Mouse (Mus musculus): ENCODE results near the gene Psmd11.
"Not testable (repeated sequence)": the region's sequence is repeated elsewhere in the genome, so short reads cannot be mapped to it uniquely, and the experiment has no call there.

Gene Psmd11

DNA sequence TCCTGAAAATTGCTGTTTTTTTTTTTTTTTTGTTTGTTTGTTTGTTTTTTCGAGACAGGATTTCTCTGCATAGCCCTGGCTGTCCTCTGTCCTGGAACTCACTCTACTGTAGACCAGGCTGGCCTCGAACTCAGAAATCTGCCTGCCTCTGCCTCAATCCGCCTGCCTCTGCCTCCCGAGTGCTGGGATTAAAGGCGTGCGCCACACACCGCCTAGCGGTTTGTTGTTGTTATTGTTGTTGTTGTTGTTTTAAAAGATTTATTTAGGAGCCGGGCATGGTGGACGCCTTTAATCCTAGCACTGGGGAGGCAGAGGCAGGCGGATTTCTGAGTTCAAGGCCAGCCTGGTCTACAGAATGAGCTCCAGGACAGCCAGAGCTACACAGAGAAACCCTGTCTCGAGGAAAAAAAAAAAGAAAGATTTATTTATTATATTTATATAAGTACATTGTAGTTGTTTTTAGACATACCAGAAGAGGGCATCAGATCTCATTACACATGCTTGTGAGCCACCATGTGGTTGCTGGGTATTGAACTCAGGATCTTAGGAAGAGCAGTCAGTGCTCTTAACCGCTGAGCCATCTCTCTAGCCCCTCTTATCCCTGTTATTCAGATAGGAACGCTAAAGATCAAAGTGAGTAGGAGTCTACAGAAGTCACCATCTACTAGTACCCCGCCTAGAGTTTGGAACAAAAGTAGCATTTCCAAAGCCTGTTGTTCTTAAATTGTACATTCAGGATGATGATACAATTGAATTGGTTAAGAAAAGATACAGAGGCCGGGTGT, 2.2 kb upstream of the Psmd11 start:
- not testable (repeated sequence) for DNase-seq (ENCODE audit: extremely low read depth, insufficient read length, low spot score)

GRCm38 (mm10) chr11:80429009-80429475, 627 bp downstream of the Psmd11 start:
- peak; percentile 70 for DNase-seq (ENCODE audit: extremely low read depth, insufficient read length, low spot score)

DNA sequence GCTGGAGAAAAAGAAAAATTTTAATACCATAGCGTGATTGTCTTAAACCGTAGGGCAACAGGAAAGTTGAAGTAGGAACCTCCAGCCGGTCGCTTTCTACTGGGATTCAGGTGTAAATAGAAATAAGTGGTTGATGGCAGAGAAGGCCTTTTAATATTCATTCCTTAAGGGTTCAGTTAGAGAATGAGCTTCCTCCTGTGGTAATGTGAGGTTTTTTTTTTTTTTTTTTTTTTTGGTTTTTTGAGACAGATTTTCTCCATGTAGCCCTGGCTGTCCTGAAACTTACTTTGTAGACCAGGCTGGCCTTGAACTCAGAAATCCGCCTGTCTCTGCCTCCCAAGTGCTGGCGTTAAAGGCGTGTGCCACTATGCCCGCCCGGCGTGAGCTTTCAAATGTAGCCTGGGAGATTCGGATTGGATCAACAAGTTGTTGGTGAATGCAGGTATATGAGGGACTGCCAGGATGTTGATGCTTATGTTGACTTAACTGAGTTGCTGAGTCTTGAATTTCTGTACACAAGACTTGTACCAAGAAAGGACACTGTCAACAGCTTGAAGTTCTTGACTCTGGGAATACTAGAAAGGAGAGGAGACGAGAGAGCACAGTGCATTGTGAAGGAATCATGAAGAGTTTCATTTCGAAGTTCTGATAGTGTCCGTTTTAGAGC, 1.2 kb downstream of the Psmd11 start:
- DNase-seq (ENCODE audit: extremely low read depth, insufficient read length, low spot score): peak; percentile 24

- no peak for DNase-seq (ENCODE audit: extremely low read depth, insufficient read length, low spot score)
These were observed 2.0 kb downstream of the Psmd11 start for GRCm38 (mm10) chr11:80430366-80430910.

- no peak for DNase-seq (ENCODE audit: extremely low read depth, insufficient read length, low spot score)
These were observed 18.5 kb downstream of the Psmd11 start for GRCm38 (mm10) chr11:80446916-80447315.

DNA sequence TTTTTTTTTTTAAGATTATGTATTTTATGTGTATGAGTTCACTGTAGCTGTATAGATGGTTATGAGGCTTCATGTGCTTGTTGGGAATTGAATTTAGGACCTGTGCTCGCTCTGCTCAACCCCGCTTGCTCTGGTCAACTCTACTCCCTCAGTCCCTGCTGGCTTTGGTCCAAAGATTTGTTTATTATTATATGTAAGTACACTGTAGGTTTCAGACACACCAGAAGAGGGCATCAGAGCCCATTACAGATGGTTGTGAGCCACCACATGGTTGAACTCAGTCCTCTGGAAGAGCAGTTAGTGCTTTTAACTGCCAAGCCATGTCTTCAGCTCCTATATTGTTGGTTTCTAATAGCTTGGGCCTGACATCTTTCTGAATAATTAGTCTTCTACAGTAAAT, 21.4 kb downstream of the Psmd11 start:
- DNase-seq (ENCODE audit: extremely low read depth, insufficient read length, low spot score): no peak

DNA sequence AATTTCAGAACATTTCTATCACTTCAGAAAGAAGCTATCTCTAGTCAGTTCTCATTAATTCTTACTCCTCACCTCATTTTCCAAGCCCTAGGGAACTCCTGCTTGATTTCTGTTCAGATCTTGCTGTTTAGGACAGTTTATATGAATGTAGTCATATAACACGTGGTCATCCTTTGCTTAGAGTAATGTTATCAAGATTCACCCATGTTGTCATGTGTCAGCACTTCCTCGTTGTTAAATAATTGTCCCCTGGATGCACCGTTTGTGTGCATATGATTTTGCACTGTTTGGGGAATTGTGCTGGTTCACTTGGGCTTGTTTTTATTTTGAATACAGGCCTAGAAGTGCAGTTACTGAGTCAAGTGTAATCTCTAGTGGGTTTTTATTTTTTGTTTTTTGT, 23.8 kb downstream of the Psmd11 start:
- DNase-seq (ENCODE audit: extremely low read depth, insufficient read length, low spot score): no peak

DNA sequence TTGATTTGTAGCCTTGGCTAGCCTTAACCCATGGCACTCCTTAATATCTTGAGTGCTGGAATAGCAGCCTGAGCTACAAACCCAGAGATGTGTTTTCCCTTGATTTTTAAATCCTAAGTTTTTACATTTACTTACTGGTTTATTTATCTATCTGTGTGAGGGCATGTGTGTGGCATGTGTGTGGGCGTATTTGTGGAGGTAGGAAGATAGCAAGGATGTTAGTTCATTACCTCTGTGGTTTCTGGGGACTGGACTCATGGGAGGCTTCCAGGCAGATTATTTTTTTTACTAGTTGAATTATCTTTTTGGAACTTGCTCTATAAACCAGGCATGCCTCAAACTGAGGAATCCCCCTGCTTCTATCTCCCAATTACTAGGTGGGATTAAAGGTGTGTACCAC, 24.8 kb downstream of the Psmd11 start:
- no peak for DNase-seq (ENCODE audit: extremely low read depth, insufficient read length, low spot score)

DNA sequence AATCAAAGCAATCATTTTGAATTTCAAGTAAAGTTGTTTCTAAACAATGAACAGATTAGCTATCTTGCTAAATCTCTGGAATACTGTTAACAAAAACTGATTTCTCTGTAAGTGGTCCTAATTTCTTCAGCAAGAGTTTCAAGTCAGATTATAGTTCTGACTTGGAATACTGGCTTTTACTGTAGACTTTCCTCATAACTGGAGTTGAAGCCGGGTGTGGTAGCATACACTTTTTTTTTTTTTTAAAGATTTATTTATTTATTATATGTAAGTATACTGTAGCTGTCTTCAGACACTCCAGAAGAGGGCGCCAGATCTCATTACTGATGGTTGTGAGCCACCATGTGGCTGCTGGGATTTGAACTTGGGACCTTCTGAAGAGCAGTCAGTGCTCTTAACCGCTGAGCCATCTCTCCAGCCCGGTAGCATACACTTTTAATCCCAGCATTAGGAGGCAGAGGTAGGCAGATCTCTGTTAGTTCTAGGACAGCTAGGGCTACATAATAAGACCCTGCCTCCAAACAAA, 35.3 kb downstream of the Psmd11 start:
- not testable (repeated sequence) for DNase-seq (ENCODE audit: extremely low read depth, insufficient read length, low spot score)

DNA sequence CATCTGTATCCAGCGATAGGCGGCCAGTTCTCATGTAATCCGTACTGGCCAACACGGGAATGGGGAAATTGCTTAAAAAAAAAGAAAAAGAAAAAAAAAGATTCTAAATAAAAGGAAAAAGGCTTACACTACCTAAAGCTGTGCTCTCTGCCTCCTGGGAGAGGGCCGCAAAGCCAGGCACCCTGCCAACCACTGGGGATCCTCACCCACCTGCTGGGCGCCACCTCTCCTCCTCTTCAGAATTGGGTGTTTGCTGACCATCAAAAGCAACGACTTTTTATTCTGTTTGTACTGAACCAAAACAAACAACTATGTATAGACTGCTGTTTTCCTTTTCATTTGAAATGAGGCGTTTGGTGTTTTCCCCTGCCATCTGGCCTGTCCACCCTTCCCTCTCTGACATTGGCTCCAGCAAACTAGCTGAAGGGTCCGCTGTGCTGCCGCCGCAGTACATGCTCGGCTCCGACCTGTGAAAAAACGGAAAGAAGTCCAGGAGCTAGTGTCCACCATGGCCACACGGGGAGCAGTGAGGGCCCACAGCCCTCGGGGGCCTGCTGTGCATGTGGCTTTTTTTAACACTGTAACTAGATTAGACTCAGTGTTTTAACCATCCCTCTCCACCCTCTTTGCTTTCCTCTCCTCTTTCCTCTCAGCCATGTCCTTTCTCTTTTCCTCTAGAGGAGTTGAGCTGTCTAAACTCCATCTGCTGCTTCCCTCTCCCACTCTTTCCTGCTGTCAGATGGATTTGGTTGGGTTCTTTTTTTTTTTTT, 43.6 kb downstream of the Psmd11 start:
- DNase-seq (ENCODE audit: extremely low read depth, insufficient read length, low spot score): no peak

DNA sequence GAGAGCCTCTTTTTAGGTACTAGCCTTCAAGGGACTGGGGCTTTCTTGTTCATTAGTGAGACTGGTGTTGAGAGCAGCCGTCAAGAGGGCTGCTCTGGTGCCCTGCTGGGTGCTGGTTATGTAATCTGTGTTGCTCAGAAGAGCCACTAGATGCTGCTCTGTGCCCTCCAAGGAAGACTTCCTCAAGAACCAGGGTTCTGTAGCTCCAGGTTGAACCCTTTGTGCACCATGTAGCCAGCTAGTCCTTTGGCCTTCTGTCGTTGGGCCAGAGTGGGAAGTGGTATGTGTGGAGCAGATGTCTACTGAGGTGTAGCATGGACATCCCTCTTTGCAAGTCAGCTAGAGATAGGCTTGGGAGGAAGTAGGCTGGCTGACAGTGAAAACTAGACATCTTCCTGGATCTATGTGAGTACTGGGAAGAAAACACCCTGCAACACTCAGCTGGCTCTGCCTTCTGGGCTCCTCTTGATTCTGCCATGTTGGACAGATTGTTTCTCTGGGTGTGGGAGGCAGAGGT, 45.8 kb downstream of the Psmd11 start:
- no peak for DNase-seq (ENCODE audit: extremely low read depth, insufficient read length, low spot score)

DNA sequence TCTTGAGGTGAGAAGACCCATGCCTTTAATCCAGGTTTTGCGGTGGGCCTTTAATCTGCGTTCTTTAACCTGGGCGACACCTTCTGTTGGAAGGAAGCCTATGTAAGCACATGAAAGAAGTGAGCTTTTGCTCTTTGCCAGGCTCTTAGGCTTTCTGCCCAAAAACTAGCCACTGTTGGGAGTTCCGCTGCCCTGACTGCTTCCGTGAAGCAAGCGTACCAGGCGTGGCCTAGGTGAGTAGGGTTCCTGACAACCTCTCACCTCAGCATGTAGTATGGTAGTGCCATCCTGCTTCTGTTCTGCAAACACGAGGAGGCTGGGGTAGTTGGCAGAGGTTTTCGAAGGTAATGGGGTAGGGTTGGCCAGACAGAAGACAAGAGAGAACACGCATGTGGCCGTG, 46.4 kb downstream of the Psmd11 start:
- DNase-seq (ENCODE audit: extremely low read depth, insufficient read length, low spot score): no peak

DNA sequence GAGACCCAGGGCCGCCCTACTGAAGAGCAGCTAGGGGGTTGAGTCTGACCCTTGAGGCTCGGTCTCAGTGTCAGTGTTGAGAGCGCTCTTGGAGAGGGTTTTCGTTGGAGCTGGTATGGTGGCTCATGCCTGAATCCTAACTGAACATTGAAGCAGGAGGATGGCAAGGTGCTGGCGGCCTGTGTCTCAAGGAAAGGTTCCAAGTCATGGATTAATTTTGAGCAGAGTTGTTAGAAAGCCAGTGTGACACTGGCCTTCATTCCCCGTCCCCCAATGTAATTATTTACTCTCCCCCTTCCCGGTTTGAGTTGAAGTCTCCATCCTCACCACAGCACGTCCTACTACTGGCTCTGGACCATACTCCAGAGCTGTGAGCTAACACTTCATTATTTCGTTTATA, 47.1 kb downstream of the Psmd11 start:
- no peak for DNase-seq (ENCODE audit: extremely low read depth, insufficient read length, low spot score)

GRCm38 (mm10) chr11:80476222-80477189, 48.1 kb downstream of the Psmd11 start, which contains the start of gene Cdk5r1:
TSS of gene Cdk5r1 (plus strand) at chr11:80477023.
- peak; percentile 89 for DNase-seq (ENCODE audit: extremely low read depth, insufficient read length, low spot score)

DNA sequence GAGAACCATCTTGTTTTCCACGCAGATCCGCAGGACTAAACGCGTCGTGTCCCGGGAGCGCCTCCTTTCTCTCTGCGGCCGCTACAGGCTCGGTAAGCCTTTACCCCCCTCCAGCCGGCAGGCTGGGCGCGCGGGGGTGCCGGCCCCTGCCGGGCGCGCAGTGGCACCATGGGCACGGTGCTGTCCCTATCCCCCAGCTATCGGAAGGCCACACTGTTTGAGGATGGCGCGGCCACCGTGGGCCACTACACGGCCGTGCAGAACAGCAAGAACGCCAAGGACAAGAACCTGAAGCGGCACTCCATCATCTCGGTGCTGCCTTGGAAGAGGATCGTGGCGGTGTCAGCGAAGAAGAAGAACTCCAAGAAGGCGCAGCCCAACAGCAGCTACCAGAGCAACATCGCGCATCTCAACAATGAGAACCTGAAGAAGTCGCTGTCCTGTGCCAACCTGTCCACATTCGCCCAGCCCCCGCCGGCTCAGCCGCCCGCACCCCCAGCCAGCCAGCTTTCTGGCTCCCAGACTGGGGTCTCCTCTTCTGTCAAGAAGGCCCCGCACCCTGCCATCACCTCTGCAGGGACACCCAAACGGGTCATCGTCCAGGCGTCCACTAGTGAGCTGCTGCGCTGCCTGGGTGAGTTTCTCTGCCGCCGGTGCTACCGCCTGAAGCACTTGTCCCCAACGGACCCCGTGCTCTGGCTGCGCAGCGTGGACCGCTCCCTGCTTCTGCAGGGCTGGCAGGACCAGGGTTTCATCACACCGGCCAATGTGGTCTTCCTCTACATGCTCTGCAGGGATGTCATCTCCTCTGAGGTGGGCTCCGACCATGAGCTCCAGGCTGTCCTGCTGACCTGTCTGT, 49.2 kb downstream of the Psmd11 start:
- DNase-seq (ENCODE audit: extremely low read depth, insufficient read length, low spot score): no peak

GRCm38 (mm10) chr11:80478694-80479412, 50.4 kb downstream of the Psmd11 start:
- DNase-seq (ENCODE audit: extremely low read depth, insufficient read length, low spot score): no peak

- no peak for DNase-seq (ENCODE audit: extremely low read depth, insufficient read length, low spot score)
These were observed 51.0 kb downstream of the Psmd11 start for GRCm38 (mm10) chr11:80479425-80479824.

Data from 3134 (cell line).